Mouse (Mus musculus) spleen, postnatal 0 days (tissue): ENCODE measurements around the gene Olfr348. TPM values are rescaled to one million over a fixed set of nuclear protein-coding genes. Genes with fewer than 3 reads are reported as not detected.

Experiments
- polyA plus RNA-seq: library from polyadenylated mRNA; unstranded; fragments of >200 nt; fragmentation: Nextera tagmentation; extraction: Ambion mirVana; gene quantifications from 2 replicates; pipeline ENCODE4 v1.2.1, GENCODE M21; 2015

Gene Olfr348
- polyA plus RNA-seq, result not detected in 2 replicates

GRCm38 (mm10) chr2:36783976-36784375 is at the start of gene Olfr348:
TSS of gene Olfr348 (plus strand) at chr2:36784276.

GRCm38 (mm10) chr2:36790238-36790637 is 6.2 kb downstream of the Olfr348 start, which contains the start of gene Olfr50:
TSS of gene Olfr50 (plus strand) at chr2:36790538.

GRCm38 (mm10) chr2:36816932-36817331 is 32.9 kb downstream of the Olfr348 start, which contains the start of gene Olfr3:
TSS of gene Olfr3 (minus strand) at chr2:36817032.

Other genes starting within 250 kb of the Olfr348 start
- not detected in 2 replicates for gene Olfr344, start 217.6 kb upstream of the Olfr348 start, polyA plus RNA-seq
- gene Olfr345, start 144.2 kb upstream of the Olfr348 start, polyA plus RNA-seq, result not detected in 2 replicates
- not detected in 2 replicates for gene Olfr346, start 98.5 kb upstream of the Olfr348 start, polyA plus RNA-seq
- not detected in 2 replicates for gene Olfr347, start 52.4 kb upstream of the Olfr348 start, polyA plus RNA-seq
- gene Olfr50, start 6.3 kb downstream of the Olfr348 start, polyA plus RNA-seq, result not detected in 2 replicates
- gene Olfr3, start 32.8 kb downstream of the Olfr348 start, polyA plus RNA-seq, result not detected in 2 replicates
- gene Olfr350, start 62.0 kb downstream of the Olfr348 start, polyA plus RNA-seq, result not detected in 2 replicates
- gene Olfr351, start 78.4 kb downstream of the Olfr348 start, polyA plus RNA-seq, result not detected in 2 replicates
- gene Olfr352, start 84.2 kb downstream of the Olfr348 start, polyA plus RNA-seq, result not detected in 2 replicates
- not detected in 2 replicates for gene Olfr353, start 108.7 kb downstream of the Olfr348 start, polyA plus RNA-seq
- not detected in 2 replicates for gene Olfr354, start 121.4 kb downstream of the Olfr348 start, polyA plus RNA-seq
- not detected in 2 replicates for gene Olfr355, start 144.6 kb downstream of the Olfr348 start, polyA plus RNA-seq
- not detected in 2 replicates for gene Olfr356, start 152.8 kb downstream of the Olfr348 start, polyA plus RNA-seq
- not detected in 2 replicates for gene Olfr357, start 209.6 kb downstream of the Olfr348 start, polyA plus RNA-seq
- gene Olfr358, start 225.1 kb downstream of the Olfr348 start, polyA plus RNA-seq, result not detected in 2 replicates